Mouse (Mus musculus) kidney, adult 2 months (tissue): ENCODE results near the gene Metap1d. TPM values are rescaled to one million over a fixed set of nuclear protein-coding genes. Genes with fewer than 3 reads are reported as not detected.

ENCODE experiments used
- DNase-seq: peaks from one replicate; pipeline ENCODE4 v3.0.0; 2021
- H3K27ac ChIP-seq: fragments of 200-500 bp; 2 replicates; pipeline ENCODE4 v1.5.1; 2012; ENCODE audit warnings: low read depth, low read length, control low read depth, inconsistent platforms; ENCODE audit not compliant: insufficient read depth
- H3K27me3 ChIP-seq: fragments of 200-500 bp; replicated peaks from 2 replicates; pipeline ENCODE4 v1.6.1; 2012; ENCODE audit warnings: mild to moderate bottlenecking, moderate library complexity, low read length, inconsistent platforms; ENCODE audit not compliant: control insufficient read depth, insufficient read depth
- H3K36me3 ChIP-seq: fragments of 200-500 bp; 2 replicates; pipeline ENCODE4 v1.6.1; 2012; ENCODE audit warnings: mild to moderate bottlenecking, moderate library complexity, low read length, inconsistent platforms; ENCODE audit not compliant: control insufficient read depth, insufficient read depth
- H3K4me1 ChIP-seq: fragments of 200-500 bp; 2 replicates; pipeline ENCODE4 v1.6.1; 2011; ENCODE audit warnings: low read length; ENCODE audit not compliant: control insufficient read depth, insufficient read depth
- H3K4me3 ChIP-seq: fragments of 200-500 bp; 2 replicates; pipeline ENCODE4 v1.5.1; 2011; ENCODE audit warnings: mild to moderate bottlenecking, low read depth, low read length, control low read depth; ENCODE audit not compliant: insufficient read depth
- CTCF ChIP-seq: fragments of 200-500 bp; conservative IDR thresholded peaks from 2 replicates; pipeline ENCODE4 v1.5.1; 2011; ENCODE audit warnings: low read depth, mild to moderate bottlenecking, control low read depth, low read length, moderate library complexity, mixed read lengths; ENCODE audit not compliant: insufficient read depth, insufficient read length
- POLR2A ChIP-seq: fragments of 200-500 bp; IDR thresholded peaks from one replicate; pipeline ENCODE4 v1.6.1; 2011; ENCODE audit warnings: low read depth, low read length, control low read depth
- WGBS: fragments of 180-500 bp; shearing (Covaris S2); methylation state at CpG from one replicate; pipeline ENCODE4 v1.1.7; 2018; 5-methylcytosine and 5-hydroxymethylcytosine counted together
- polyA plus RNA-seq: library from polyadenylated mRNA; depleted of rRNA; stranded (reverse); fragments of >200 nt; gene quantifications from 2 replicates; pipeline ENCODE4 v1.2.3, GENCODE M21; 2012

Gene Metap1d
- polyA plus RNA-seq, 1 experiment, result 34.6 TPM

DNA sequence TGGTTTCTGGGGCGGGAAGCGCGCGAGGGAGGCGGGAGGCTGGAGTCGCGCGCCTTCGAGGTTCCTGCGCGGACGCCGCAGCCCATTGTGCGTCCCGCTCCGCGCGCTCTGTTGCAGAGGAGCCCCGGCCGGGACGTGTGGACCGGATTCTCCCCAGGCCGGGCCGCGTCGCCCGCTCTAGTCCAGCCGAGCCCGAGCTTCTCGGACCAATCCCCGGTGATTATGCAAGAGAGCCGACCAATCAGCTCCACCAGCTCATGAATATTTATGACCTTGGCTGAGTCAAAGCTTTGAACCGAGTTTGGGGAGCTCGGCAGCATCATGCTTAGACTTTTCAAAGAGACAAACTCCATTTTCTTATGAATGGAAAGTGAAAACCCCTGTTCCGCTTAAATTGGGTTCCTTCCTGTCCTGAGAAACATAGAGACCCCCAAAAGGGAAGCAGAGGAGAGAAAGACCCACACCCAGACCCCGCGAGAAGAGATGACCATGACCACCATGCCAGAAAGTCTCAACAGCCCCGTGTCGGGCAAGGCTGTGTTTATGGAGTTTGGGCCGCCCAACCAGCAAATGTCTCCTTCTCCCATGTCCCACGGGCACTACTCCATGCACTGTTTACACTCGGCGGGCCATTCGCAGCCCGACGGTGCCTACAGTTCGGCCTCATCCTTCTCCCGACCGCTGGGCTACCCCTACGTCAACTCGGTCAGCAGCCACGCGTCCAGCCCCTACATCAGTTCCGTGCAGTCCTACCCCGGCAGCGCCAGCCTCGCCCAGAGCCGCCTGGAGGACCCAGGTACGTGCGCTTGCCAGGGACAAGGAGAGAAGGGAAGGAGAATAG lies 76.7 kb downstream of the Metap1d start:
- no peaks in the 10 kb centered on the region for H3K36me3 ChIP-seq
- DNase-seq, result peak; percentile 84
- WGBS, result 1% methylated on average over 60 of the region's 60 CpGs
- TF ChIP-seq CTCF (no peak), POLR2A (no peak)
- peaks cover 12% of the 10 kb centered on the region for H3K27me3 ChIP-seq
- no peak overlapping the region for H3K27ac ChIP-seq
- peak overlapping the region; percentile 29; the same call in 1 of the 2 replicates for H3K4me3 ChIP-seq
- no peaks in the 10 kb centered on the region for H3K4me1 ChIP-seq

DNA sequence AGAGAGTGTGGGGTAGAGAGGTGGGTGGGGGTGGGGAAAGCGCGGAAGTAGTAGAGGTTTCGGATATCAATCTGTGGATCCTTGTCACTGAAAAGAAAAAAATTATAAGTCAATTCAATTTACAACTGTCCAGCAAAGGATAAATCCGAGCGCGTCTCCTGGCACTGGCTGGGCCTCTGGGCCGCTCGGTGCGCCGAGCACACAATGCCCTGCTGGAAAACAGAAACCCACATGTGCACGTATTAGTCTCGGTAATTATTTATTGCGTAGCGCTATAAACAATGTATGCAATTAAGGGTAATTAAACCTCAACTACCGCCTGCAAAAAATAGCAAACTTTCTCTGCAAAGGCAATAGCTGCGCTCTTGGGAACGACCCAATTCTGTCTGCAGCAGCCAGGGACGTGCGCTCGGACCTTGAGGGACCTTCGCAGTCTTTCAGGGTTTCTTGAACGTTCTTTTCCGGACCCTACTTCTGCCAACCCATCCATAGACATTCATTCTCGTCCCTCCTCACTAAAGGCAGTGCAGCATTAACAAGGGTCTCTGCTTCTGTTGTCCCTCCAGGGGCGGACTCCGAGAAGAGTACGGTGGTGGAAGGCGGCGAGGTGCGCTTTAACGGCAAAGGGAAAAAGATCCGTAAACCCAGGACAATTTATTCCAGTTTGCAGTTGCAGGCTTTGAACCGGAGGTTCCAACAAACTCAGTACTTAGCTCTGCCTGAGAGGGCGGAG lies 77.5 kb downstream of the Metap1d start:
- 7% methylated on average over 34 of the region's 34 CpGs for WGBS
- H3K36me3 ChIP-seq, result no peaks in the 10 kb centered on the region
- no peak overlapping the region for H3K4me3 ChIP-seq
- no peak overlapping the region for H3K27ac ChIP-seq
- DNase-seq, result peak; percentile 15
- no peaks in the 10 kb centered on the region for H3K4me1 ChIP-seq
- no peak for TF ChIP-seq POLR2A
- TF ChIP-seq CTCF, result no peak
- peaks cover 17% of the 10 kb centered on the region for H3K27me3 ChIP-seq

DNA sequence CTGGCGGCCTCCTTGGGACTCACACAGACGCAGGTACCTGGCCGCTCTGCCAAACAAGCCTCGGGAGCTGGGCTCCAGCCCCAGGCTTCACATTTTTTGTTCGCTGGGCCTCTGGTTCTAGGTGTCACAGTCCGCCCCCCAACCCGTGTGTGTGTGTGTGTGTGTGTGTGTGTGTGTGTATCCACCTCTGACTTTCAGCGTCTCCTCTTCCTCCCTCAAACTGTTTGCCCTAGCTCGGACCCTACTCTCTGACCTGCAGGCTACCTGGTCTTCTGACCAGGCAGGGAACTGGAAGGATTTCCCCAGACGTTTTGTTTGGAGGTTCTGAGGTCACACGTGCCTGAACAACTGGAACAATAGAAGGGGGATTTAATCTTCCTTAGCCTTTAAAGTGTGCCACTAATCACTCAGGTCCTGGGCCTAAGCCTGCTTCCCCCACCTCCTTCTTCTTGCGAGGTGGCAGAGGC lies 78.1 kb downstream of the Metap1d start:
- WGBS, result 9% methylated on average over 12 of the region's 12 CpGs

DNA sequence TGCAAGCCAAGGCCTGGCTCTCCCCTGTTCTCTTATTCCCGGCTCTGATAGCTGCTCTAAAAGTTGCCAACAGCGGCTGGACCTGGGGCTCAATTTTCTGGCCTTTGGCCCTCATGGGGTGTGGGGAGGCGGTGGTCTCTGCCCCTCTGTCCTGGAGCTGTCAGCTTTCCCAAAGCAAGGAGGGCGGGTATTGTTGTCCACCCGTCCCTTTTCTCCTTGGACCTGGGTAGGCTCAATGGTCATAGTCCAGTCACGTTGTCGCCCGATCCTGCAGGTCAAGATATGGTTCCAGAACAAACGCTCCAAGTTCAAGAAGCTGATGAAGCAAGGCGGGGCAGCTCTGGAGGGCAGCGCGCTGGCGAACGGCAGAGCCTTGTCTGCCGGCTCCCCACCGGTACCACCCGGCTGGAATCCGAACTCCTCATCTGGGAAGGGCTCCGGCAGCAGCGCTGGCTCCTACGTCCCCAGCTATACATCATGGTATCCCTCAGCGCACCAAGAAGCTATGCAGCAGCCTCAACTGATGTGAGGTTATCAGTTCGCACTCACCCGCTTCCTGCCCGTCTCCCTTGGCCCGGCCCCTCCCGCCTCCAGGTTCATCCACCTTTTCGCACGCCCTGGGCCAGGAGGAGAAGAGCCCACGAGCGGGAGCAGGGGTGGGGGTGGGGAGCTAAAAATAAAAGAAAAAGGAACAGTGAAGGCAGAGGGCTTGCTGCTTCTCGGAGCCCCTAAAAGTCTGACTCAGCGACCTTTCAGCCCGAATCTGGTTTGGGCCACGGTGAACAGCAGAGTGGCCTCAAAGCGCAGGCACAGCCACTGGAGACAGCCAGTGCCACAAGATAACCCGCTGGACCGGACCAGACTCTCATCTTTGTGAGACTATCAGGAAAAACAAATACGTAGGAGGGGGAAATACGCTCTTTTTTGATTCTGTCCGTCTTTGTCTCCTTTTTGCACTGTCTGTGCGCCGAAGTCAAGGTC lies 79.2 kb downstream of the Metap1d start:
- no peak overlapping the region for H3K4me3 ChIP-seq
- no peaks in the 10 kb centered on the region for H3K36me3 ChIP-seq
- no peak for TF ChIP-seq POLR2A
- no peak for TF ChIP-seq CTCF
- peaks cover 23% of the 10 kb centered on the region for H3K27me3 ChIP-seq
- 4% methylated on average over 43 of the region's 43 CpGs for WGBS
- H3K27ac ChIP-seq, result no peak overlapping the region
- DNase-seq, result peak; percentile 29
- no peaks in the 10 kb centered on the region for H3K4me1 ChIP-seq

More for the DNA sequence above, 78.1 kb downstream of the Metap1d start:
- DNase-seq, result no peak
- H3K4me3 ChIP-seq, result no peak overlapping the region
- H3K36me3 ChIP-seq, result no peaks in the 10 kb centered on the region
- TF ChIP-seq POLR2A (no peak), CTCF (no peak)
- peaks cover 18% of the 10 kb centered on the region for H3K27me3 ChIP-seq
- H3K4me1 ChIP-seq, result no peaks in the 10 kb centered on the region
- H3K27ac ChIP-seq, result no peak overlapping the region

DNA sequence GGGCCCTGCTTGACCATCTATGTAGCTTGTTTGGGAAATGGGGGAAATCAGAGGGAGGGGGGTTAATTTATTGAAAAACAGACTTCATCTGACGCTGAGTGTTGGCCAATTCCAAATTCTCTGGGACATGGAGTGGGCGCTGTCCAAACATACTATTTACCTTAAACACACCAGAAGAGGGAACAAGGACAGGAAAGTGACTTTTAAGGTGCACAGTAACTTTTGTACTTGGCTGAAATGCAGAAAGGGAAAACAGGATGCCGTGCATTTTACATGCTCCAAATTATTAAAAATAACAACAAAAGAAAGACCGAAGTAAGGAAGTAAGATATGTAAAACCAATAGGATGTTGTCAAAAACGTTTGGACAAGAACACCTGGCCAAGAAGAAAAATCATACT lies 80.0 kb downstream of the Metap1d start:
- Histone ChIP-seq H3K4me1 (no peaks in the 10 kb centered on the region), H3K4me3 (no peak overlapping the region), H3K27me3 (peaks cover 25% of the 10 kb centered on the region), H3K27ac (no peak overlapping the region), H3K36me3 (no peaks in the 10 kb centered on the region)
- WGBS, result 13% methylated on average over 5 of the region's 5 CpGs
- TF ChIP-seq POLR2A, result no peak
- no peak for TF ChIP-seq CTCF
- no peak for DNase-seq

DNA sequence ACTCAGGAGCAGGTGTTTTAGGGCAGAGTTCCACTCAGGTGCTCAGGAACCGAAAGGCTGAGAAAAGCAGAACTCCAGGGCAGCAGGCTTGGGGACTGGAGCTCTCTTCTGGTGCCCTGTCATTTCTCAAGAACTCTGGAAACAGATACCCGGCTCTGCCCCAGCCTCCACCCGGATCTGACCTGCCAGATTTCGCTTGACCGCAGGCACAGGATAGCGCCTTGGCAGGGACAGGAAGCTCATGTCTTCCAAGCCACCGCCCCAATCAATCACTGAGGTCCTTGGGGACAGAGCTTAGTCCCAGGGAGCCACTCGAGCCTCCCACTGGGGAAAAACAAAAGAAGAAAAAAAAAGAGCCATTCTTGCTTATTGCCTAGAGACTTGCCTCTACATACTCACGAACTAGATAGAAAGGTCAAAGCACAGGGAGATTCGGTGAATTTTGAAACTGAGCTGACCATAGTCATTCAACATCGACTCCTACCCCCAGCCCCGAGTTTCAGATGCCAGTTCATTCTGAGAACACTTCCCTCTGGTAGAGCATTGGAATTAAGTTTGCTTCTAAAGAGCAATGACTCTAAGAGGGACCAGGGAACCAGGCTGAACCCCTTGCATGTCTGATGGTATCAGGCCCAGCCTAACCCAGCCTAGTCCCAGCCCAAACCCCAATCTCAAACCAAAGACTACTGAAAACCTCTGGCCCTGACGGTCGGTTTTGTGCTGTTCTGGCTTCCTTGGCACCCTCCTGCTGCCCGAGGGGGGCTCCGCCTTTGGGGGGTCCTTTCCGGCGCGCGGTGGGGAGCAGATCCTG lies 81.4 kb downstream of the Metap1d start:
- no peak overlapping the region for H3K4me3 ChIP-seq
- H3K4me1 ChIP-seq, result no peaks in the 10 kb centered on the region
- no peak overlapping the region for H3K27ac ChIP-seq
- H3K36me3 ChIP-seq, result no peaks in the 10 kb centered on the region
- TF ChIP-seq CTCF, result no peak
- TF ChIP-seq POLR2A, result no peak
- H3K27me3 ChIP-seq, result peaks cover 22% of the 10 kb centered on the region
- WGBS, result 3% methylated on average over 20 of the region's 20 CpGs
- peak; percentile 4 for DNase-seq
